Mouse (Mus musculus): Measurements from ENCODE around the gene Rbm48.
"Not testable (repeated sequence)": the region's sequence is repeated elsewhere in the genome, so short reads cannot be mapped to it uniquely, and the experiment has no call there.

The Rbm48 gene

GRCm38 (mm10) chr5:3596399-3596766 is at the start of gene Rbm48:
TSS of gene Rbm48 (minus strand) at chr5:3596585.
- DNase-seq: peak; percentile 85

- no peak for DNase-seq
Observed at GRCm38 (mm10) chr5:3645326-3645725, 48.9 kb upstream of the Rbm48 start.

- no peak for DNase-seq
Observed at GRCm38 (mm10) chr5:3644621-3645020, 48.2 kb upstream of the Rbm48 start.

GRCm38 (mm10) chr5:3635286-3635685 is 38.9 kb upstream of the Rbm48 start:
- no peak for DNase-seq

- peak; percentile 57 for DNase-seq
Observed at GRCm38 (mm10) chr5:3633951-3634350, 37.6 kb upstream of the Rbm48 start.

GRCm38 (mm10) chr5:3633315-3633714 is 36.9 kb upstream of the Rbm48 start:
- DNase-seq: no peak

- no peak for DNase-seq
Observed at GRCm38 (mm10) chr5:3632285-3632684, 35.9 kb upstream of the Rbm48 start.

GRCm38 (mm10) chr5:3631512-3632271 is 35.3 kb upstream of the Rbm48 start:
- DNase-seq: no peak

GRCm38 (mm10) chr5:3630055-3630454 is 33.7 kb upstream of the Rbm48 start:
- DNase-seq: no peak

- no peak for DNase-seq
Observed at GRCm38 (mm10) chr5:3620486-3620885, 24.1 kb upstream of the Rbm48 start.

GRCm38 (mm10) chr5:3611835-3612234 is 15.4 kb upstream of the Rbm48 start:
- DNase-seq: not testable (repeated sequence)

GRCm38 (mm10) chr5:3609241-3609640 is 12.9 kb upstream of the Rbm48 start:
- no peak for DNase-seq

GRCm38 (mm10) chr5:3607114-3607513 is 10.7 kb upstream of the Rbm48 start:
- DNase-seq: no peak

GRCm38 (mm10) chr5:3600790-3601189 is 4.4 kb upstream of the Rbm48 start:
- no peak for DNase-seq

- DNase-seq: no peak
Observed at GRCm38 (mm10) chr5:3600298-3600697, 3.9 kb upstream of the Rbm48 start.

- no peak for DNase-seq
Observed at GRCm38 (mm10) chr5:3598766-3599165, 2.4 kb upstream of the Rbm48 start.

GRCm38 (mm10) chr5:3597171-3597570 is 786 bp upstream of the Rbm48 start:
- DNase-seq: no peak

GRCm38 (mm10) chr5:3595693-3596398 is 539 bp downstream of the Rbm48 start, which contains the start of gene Pex1:
TSS of gene Pex1 (plus strand) at chr5:3596066.
- DNase-seq: peak; percentile 93 to 96

- DNase-seq: no peak
Observed at GRCm38 (mm10) chr5:3579066-3579465, 17.3 kb downstream of the Rbm48 start.

- DNase-seq: no peak
Observed at GRCm38 (mm10) chr5:3577939-3578338, 18.4 kb downstream of the Rbm48 start.

- DNase-seq: no peak
Observed at GRCm38 (mm10) chr5:3574825-3575224, 21.6 kb downstream of the Rbm48 start.

- DNase-seq: no peak
Observed at GRCm38 (mm10) chr5:3571266-3571665, 25.1 kb downstream of the Rbm48 start, which contains the start of gene 1700109H08Rik. TSS of gene 1700109H08Rik (plus strand) at chr5:3571566.

- no peak for DNase-seq
Observed at GRCm38 (mm10) chr5:3554198-3554597, 42.2 kb downstream of the Rbm48 start.

GRCm38 (mm10) chr5:3551481-3551880 is 44.9 kb downstream of the Rbm48 start:
- no peak for DNase-seq

Data from B cell, adult 2 months (primary cell).